Mouse (Mus musculus) megakaryocyte progenitor cell, adult 5-6 weeks (primary cell): Measurements from ENCODE around the gene Klhl21. TPM values are rescaled to one million over a fixed set of nuclear protein-coding genes. Genes with fewer than 3 reads are reported as not detected.

Source experiments
- ATAC-seq: replicated peaks from 2 replicates; pipeline ENCODE4 v1.8.0; 2016; ENCODE audit warnings: mild to moderate bottlenecking, moderate TSS enrichment, inconsistent platforms; ENCODE audit not compliant: poor library complexity
- total RNA-seq, 2 experiments: library from RNA; stranded (forward) in 1 of 2; stranded (reverse) in 1 of 2; fragments of 157-497, 149-512 nt in 1 of 2; fragments of 200-1000 nt in 1 of 2; gene quantifications; 2 replicates each; pipeline versions ENCODE4 v1.2.3 to v1.2.4; 2015 to 2017

Klhl21 gene
- total RNA-seq (2015) (3.4 and 3.6 TPM in 2 replicates), total RNA-seq (2017) (6.6 and 7.9 TPM in 2 replicates)

GRCm38 (mm10) chr4:152008622-152009075 lies at the start of gene Klhl21:
Gene Klhl21, plus strand, starts transcription at chr4:152008803.
- peak; percentile 77 for ATAC-seq

- no peak for ATAC-seq
These were observed 48.6 kb upstream of the Klhl21 start for GRCm38 (mm10) chr4:151959849-151960512.

GRCm38 (mm10) chr4:151960513-151960854 lies 48.1 kb upstream of the Klhl21 start:
- ATAC-seq = peak; percentile 78

GRCm38 (mm10) chr4:151962817-151963216 lies 45.8 kb upstream of the Klhl21 start:
- peak; percentile 30 for ATAC-seq

GRCm38 (mm10) chr4:151968204-151968921 lies 40.2 kb upstream of the Klhl21 start:
- no peak for ATAC-seq

- peak; percentile 73 for ATAC-seq
These were observed 36.2 kb upstream of the Klhl21 start for GRCm38 (mm10) chr4:151972221-151972967.

GRCm38 (mm10) chr4:151975441-151975840 lies 33.2 kb upstream of the Klhl21 start:
- ATAC-seq = peak; percentile 27

- peak; percentile 72 for ATAC-seq
These were observed 30.9 kb upstream of the Klhl21 start for GRCm38 (mm10) chr4:151977748-151978147.

GRCm38 (mm10) chr4:151980699-151981098 lies 27.9 kb upstream of the Klhl21 start:
- 0 out of 2 replicates have a peak, but pooled peaks have one; percentile 15 for ATAC-seq

GRCm38 (mm10) chr4:151981363-151981762 lies 27.2 kb upstream of the Klhl21 start:
- ATAC-seq = peak; percentile 85

GRCm38 (mm10) chr4:151983043-151983442 lies 25.6 kb upstream of the Klhl21 start:
- no peak for ATAC-seq

GRCm38 (mm10) chr4:151983560-151983959 lies 25.0 kb upstream of the Klhl21 start:
- ATAC-seq = no peak

GRCm38 (mm10) chr4:151985886-151986285 lies 22.7 kb upstream of the Klhl21 start:
- ATAC-seq = no peak

GRCm38 (mm10) chr4:151986650-151987049 lies 22.0 kb upstream of the Klhl21 start:
- no peak for ATAC-seq

GRCm38 (mm10) chr4:151988014-151988341 lies 20.6 kb upstream of the Klhl21 start:
- ATAC-seq = no peak

- ATAC-seq = peak; percentile 80
These were observed 20.1 kb upstream of the Klhl21 start, which contains the start of gene Thap3 for GRCm38 (mm10) chr4:151988342-151989109. Gene Thap3, minus strand, starts transcription at chr4:151988997.

GRCm38 (mm10) chr4:151989110-151989488 lies 19.5 kb upstream of the Klhl21 start:
- ATAC-seq = no peak

- no peak for ATAC-seq
These were observed 16.5 kb upstream of the Klhl21 start for GRCm38 (mm10) chr4:151992091-151992490.

- no peak for ATAC-seq
These were observed 15.6 kb upstream of the Klhl21 start for GRCm38 (mm10) chr4:151993035-151993434.

- ATAC-seq = peak; percentile 59
These were observed 14.1 kb upstream of the Klhl21 start for GRCm38 (mm10) chr4:151994228-151995171.
